Mouse (Mus musculus) erythroblast, embryonic 14.5 days (primary cell): Measurements from ENCODE around the gene Pllp. TPM values are rescaled to one million over a fixed set of nuclear protein-coding genes. Genes with fewer than 3 reads are reported as not detected.

Experiments used
- H3K27me3 ChIP-seq: 2 replicates; pipeline ENCODE4 v1.6.1; 2012; ENCODE audit warnings: inconsistent platforms; ENCODE audit not compliant: control insufficient read depth
- H3K36me3 ChIP-seq: 2 replicates; pipeline ENCODE4 v1.6.1; 2012; ENCODE audit warnings: mild to moderate bottlenecking, inconsistent platforms; ENCODE audit not compliant: control insufficient read depth
- H3K4me1 ChIP-seq: 2 replicates; pipeline ENCODE4 v1.6.1; 2012; ENCODE audit warnings: inconsistent platforms; ENCODE audit not compliant: control insufficient read depth
- H3K4me3 ChIP-seq: replicated peaks from 2 replicates; pipeline ENCODE3; 2012; ENCODE audit warnings: moderate library complexity, mild to moderate bottlenecking, inconsistent platforms
- H3K9me3 ChIP-seq: 2 replicates; pipeline ENCODE4 v1.6.1; 2012; ENCODE audit warnings: low read length, inconsistent platforms, mixed read lengths; ENCODE audit not compliant: control insufficient read depth
- GATA1 ChIP-seq: IDR thresholded peaks from 2 replicates; pipeline ENCODE4 v1.6.1; 2012; ENCODE audit warnings: low read length, inconsistent platforms, mixed read lengths
- TAL1 ChIP-seq: IDR thresholded peaks from 3 replicates; pipeline ENCODE4 v1.6.1; 2012; ENCODE audit warnings: low read length, inconsistent platforms, mixed read lengths
- polyA plus RNA-seq: library from polyadenylated mRNA; stranded (reverse); fragments of >175 nt; gene quantifications from 2 replicates; pipeline ENCODE4 v1.2.3, GENCODE M21; 2012

Pllp gene
- polyA plus RNA-seq, 1 experiment, result not detected

DNA sequence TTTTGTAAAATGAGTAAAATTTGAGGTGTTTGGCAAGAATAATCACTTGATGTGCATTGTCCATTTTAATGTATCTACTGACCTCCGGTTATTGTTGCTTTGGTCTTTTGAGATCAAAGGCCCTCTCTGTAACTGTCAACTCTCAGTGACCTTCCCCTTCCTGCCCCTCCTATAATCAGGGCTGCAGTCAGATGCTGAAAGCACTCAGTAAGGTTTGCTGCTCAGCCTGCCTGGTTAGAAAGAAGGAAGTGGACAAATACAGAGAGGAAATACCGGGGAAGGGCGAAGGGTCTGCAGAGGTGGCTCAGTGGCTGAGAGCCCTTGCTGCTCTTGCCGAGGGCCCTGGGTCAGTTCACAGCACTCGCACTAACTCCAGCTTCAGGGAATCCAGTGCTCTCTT is 21.7 kb downstream of the Pllp start:
- peaks cover 42% of the 10 kb centered on the region for H3K36me3 ChIP-seq
- no peak for TF ChIP-seq TAL1
- TF ChIP-seq GATA1, result no peak
- H3K27me3 ChIP-seq, result no peaks in the 10 kb centered on the region

GRCm38 (mm10) chr8:94666456-94667308 is 29.4 kb downstream of the Pllp start, which contains the start of gene Arl2bp:
Gene Arl2bp (plus strand): TSS chr8:94666600.
- no peaks in the 10 kb centered on the region for H3K27me3 ChIP-seq
- H3K36me3 ChIP-seq, result peaks cover 18% of the 10 kb centered on the region
- peak within 1 kb of the TSS; percentile 86 for H3K4me3 ChIP-seq
- no peaks in the 10 kb centered on the region for H3K9me3 ChIP-seq
- H3K4me1 ChIP-seq, result peaks cover 26% of the 10 kb centered on the region
- TF ChIP-seq TAL1, result no peak

More for the DNA sequence above, 21.7 kb downstream of the Pllp start:
- Histone ChIP-seq H3K9me3 (no peaks in the 10 kb centered on the region), H3K4me1 (no peaks in the 10 kb centered on the region), H3K4me3 (no peak overlapping the region)

DNA sequence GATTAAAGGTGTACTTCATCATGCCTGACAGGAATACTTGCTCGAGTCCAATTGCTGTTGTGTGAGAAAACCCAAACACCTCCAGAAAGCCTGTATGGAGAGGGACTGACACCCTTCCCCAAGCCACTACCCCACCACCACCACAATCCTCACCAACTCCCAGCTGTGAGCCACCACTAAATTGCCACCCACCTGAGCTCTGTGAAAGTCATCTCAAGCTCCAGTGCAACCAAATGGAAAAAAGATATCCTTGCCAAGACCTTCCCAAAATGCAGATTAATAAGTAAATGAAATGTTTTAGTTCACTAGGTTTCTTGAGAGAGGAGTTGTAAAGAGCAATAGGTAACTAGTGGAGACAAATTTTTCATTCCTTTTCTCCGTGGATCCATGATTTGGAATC is 31.4 kb downstream of the Pllp start:
- peaks cover 26% of the 10 kb centered on the region for H3K4me1 ChIP-seq
- peaks cover 18% of the 10 kb centered on the region for H3K36me3 ChIP-seq
- TF ChIP-seq GATA1 (no peak), TAL1 (no peak)
- no peaks in the 10 kb centered on the region for H3K27me3 ChIP-seq
- H3K9me3 ChIP-seq, result no peaks in the 10 kb centered on the region
- H3K4me3 ChIP-seq, result no peak overlapping the region

DNA sequence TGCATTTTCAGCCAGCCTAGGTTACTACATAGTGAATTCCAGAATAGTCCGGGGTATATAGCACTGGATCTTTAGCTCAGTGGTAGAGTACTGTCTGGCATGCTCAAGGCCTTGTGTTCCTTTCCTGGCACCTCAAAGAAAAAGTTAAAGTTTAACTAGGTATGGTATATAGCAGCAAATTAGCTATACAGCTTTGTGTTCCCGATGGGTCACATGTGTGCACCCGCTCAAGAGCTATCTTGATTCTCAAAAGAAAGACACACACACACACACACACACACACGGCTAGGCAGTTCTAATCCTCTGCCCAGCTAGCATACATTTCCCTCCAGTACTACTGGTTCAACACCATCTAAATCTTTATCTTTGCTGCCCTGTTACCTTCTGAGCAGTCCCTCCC is 35.7 kb downstream of the Pllp start:
- Histone ChIP-seq H3K36me3 (peaks cover 43% of the 10 kb centered on the region), H3K27me3 (no peaks in the 10 kb centered on the region), H3K4me1 (peaks cover 4% of the 10 kb centered on the region), H3K4me3 (no peak overlapping the region), H3K9me3 (no peaks in the 10 kb centered on the region)
- TF ChIP-seq GATA1, result no peak
- no peak for TF ChIP-seq TAL1

GRCm38 (mm10) chr8:94658031-94658430 is 38.0 kb downstream of the Pllp start:
- TF ChIP-seq TAL1, result no peak
- TF ChIP-seq GATA1, result no peak
- no peak overlapping the region for H3K4me3 ChIP-seq
- peaks cover 62% of the 10 kb centered on the region for H3K36me3 ChIP-seq
- H3K27me3 ChIP-seq, result no peaks in the 10 kb centered on the region
- no peaks in the 10 kb centered on the region for H3K9me3 ChIP-seq
- H3K4me1 ChIP-seq, result peaks cover 11% of the 10 kb centered on the region

DNA sequence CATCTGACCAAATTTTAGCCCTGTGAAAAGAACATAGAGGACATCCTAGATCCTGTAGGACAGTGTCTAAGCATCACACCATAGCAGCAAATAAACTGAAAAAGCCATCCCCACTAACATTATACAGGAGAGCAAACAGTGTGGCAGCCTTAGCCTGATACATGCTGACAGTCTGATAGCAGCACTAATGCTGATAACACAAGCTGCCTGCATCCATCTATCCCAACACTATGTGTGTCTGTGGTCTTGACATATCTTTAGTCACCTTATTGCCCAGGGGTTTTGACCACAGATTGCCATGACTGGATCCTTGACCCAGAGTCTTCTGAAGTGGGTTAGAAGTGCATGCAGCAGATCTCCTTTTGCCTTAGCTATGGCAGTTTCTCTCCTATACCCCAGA is 41.1 kb downstream of the Pllp start:
- H3K27me3 ChIP-seq, result no peaks in the 10 kb centered on the region
- peaks cover 74% of the 10 kb centered on the region for H3K36me3 ChIP-seq
- H3K4me3 ChIP-seq, result no peak overlapping the region
- TF ChIP-seq TAL1 (0 out of 3 replicates have a peak, but pooled peaks have one; percentile 22), GATA1 (no peak)
- no peaks in the 10 kb centered on the region for H3K9me3 ChIP-seq
- H3K4me1 ChIP-seq, result peaks cover 11% of the 10 kb centered on the region

DNA sequence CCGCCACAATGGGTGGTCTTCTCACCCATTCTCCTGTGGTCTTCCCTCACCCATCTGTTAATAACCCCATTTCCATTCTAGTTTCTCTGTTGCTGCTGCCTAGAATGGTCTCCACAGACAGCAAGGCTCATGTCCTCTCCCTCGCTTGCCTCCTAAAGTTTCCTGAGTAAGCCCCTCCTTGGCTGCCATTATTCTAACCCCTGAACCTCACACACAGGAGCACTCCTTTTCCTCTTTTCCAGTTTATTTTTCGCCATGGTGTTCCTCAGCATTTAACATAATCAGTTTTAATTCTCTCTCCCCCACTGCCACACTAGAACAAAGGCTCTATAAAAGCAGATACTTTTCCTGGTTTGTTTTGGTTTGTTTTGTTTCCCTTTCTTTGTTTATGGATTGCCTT is 43.1 kb downstream of the Pllp start:
- peaks cover 14% of the 10 kb centered on the region for H3K4me1 ChIP-seq
- peaks cover 78% of the 10 kb centered on the region for H3K36me3 ChIP-seq
- TF ChIP-seq GATA1 (no peak), TAL1 (no peak)
- H3K4me3 ChIP-seq, result no peak overlapping the region
- no peaks in the 10 kb centered on the region for H3K9me3 ChIP-seq
- H3K27me3 ChIP-seq, result no peaks in the 10 kb centered on the region

DNA sequence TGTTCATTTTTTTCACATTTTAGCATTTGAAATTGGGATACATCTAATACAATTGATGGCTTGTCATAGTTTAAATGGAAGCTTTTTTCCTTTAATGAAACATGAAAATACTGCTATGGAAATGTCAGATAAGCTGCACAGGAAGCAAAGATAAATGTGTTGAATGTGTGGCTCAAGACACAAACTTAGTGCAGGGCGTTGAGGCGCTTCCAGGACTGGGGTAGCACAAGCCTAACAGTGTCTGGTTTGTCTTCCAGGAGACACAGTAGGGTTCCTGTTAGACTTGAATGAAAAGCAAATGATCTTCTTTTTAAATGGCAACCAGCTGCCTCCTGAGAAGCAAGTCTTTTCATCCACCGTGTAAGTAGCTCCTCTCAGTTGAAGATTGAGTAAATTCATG is 46.6 kb downstream of the Pllp start:
- TF ChIP-seq TAL1 (no peak), GATA1 (no peak)
- no peaks in the 10 kb centered on the region for H3K9me3 ChIP-seq
- no peak overlapping the region for H3K4me3 ChIP-seq
- H3K27me3 ChIP-seq, result no peaks in the 10 kb centered on the region
- H3K4me1 ChIP-seq, result peaks cover 2% of the 10 kb centered on the region
- peaks cover 77% of the 10 kb centered on the region for H3K36me3 ChIP-seq

DNA sequence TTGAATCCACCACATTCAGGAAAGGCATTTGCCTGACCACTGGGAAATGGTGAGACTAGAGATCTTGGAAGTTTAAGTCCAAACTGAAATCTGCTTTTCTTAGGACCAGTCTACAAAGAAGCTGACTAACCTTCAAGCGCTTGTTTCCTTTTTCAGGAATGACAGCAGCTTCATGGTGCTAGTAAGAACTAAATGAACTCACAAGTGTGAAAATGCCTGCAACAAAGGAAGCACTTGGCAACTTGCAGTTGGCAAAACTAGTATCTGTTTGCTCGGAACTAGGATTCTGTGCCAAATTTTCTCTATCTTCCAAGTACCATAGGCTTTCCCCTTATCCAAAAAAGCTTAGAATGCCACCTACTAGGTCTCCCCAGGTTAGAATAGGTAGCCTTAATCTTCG is 49.9 kb downstream of the Pllp start:
- TF ChIP-seq GATA1 (no peak), TAL1 (no peak)
- no peaks in the 10 kb centered on the region for H3K9me3 ChIP-seq
- H3K4me3 ChIP-seq, result no peak overlapping the region
- peaks cover 2% of the 10 kb centered on the region for H3K4me1 ChIP-seq
- H3K36me3 ChIP-seq, result peaks cover 70% of the 10 kb centered on the region
- no peaks in the 10 kb centered on the region for H3K27me3 ChIP-seq

GRCm38 (mm10) chr8:94645202-94645601 is 50.9 kb downstream of the Pllp start:
- Histone ChIP-seq H3K4me3 (no peak overlapping the region), H3K9me3 (no peaks in the 10 kb centered on the region), H3K36me3 (peaks cover 74% of the 10 kb centered on the region), H3K4me1 (peaks cover 2% of the 10 kb centered on the region), H3K27me3 (no peaks in the 10 kb centered on the region)
- TF ChIP-seq GATA1 (no peak), TAL1 (no peak)
